Mouse (Mus musculus): ENCODE measurements around the gene Plekhg4. TPM values are rescaled to one million over a fixed set of nuclear protein-coding genes. Genes with fewer than 3 reads are reported as not detected.

Gene Plekhg4
- polyA plus RNA-seq, 1 experiment from 2014 or later: 2.8 TPM

DNA sequence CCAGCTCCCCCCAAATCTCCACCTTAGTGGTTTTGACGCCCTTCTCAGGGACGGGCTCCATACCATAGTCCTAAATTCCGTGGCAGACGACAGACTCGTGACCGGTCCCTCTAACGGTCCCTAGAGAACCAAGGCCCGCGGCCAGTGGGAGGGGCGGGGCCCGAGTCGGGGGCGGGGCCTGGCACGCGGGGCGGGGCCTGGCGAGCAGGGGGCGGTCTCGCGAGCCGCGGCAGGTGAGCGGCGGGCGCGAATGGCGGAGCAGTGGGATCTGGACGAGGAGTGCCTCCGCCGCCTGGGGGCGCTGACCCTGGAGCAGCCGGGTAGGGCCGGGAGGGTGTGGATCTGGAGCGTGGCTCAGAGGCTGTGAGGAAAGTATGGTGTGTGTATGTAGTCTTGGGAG, 40.3 kb downstream of the Plekhg4 start, which contains the start of the genes Kctd19 and Lrrc36:
Kctd19 (minus strand) TSS at position 112 of the 400 bp plus-strand sequence.
Lrrc36 (plus strand) TSS at position 181 of the 400 bp plus-strand sequence.
- H3K27ac ChIP-seq (replicated peaks): no peak within 1 kb of the TSS
- H3K36me3 ChIP-seq: no peaks in the 10 kb centered on the region
- H3K9me3 ChIP-seq: no peaks in the 10 kb centered on the region
- H3K27me3 ChIP-seq: peaks cover 7% of the 10 kb centered on the region; the same call in 1 of the 2 replicates
- peak within 1 kb of the TSS; percentile 37 for H3K4me3 ChIP-seq
- ATAC-seq (ENCODE audit: low FRiP score, low read depth): peak; percentile 63; the same call in 1 of the 2 replicates
- under 1% methylated on average over 34 of the region's 34 CpGs for WGBS
- no peak within 1 kb of the TSS for H3K9ac ChIP-seq
- peaks cover 9% of the 10 kb centered on the region for H3K4me1 ChIP-seq (replicated peaks)
- peak within 1 kb of the TSS; percentile 82 for H3K4me2 ChIP-seq

- no peak overlapping the region for H3K9ac ChIP-seq
- no peaks in the 10 kb centered on the region for H3K4me1 ChIP-seq (replicated peaks)
- no peaks in the 10 kb centered on the region for H3K9me3 ChIP-seq
- WGBS: 80% methylated on average over 2 of the region's 2 CpGs
- no peak overlapping the region for H3K27ac ChIP-seq (replicated peaks)
- H3K4me2 ChIP-seq: no peak overlapping the region
- no peak overlapping the region for H3K4me3 ChIP-seq
- H3K36me3 ChIP-seq: no peaks in the 10 kb centered on the region
- peaks cover 4% of the 10 kb centered on the region; the same call in 1 of the 2 replicates for H3K27me3 ChIP-seq
- ATAC-seq (ENCODE audit: low FRiP score, low read depth): no peak
Observed at GRCm38 (mm10) chr8:105418992-105419391, 45.9 kb downstream of the Plekhg4 start.

DNA sequence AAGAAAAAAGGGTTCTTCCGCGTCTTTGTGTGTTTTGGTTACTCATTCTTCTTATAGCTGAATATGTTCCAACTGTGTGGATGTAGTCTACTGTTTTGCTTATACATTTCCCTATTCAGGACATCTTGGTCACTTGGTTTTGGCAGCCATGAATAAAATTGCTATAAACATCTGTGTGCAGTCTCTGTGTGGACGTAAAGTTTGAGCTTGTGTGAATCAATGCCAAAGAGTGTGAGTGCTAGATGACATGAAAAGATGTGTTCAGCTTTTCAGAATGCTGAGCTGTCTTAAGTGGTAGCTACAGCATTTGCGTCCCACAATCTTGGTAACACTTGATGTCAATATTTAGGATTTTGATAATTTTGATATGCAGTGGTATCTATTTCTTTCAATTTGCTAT, 46.7 kb downstream of the Plekhg4 start:
- H3K36me3 ChIP-seq: no peaks in the 10 kb centered on the region
- no peaks in the 10 kb centered on the region for H3K4me1 ChIP-seq (replicated peaks)
- no peaks in the 10 kb centered on the region for H3K27me3 ChIP-seq
- no peak overlapping the region for H3K27ac ChIP-seq (replicated peaks)
- no peak overlapping the region for H3K4me3 ChIP-seq
- H3K9me3 ChIP-seq: no peaks in the 10 kb centered on the region
- no peak overlapping the region for H3K4me2 ChIP-seq
- no peak for ATAC-seq (ENCODE audit: low FRiP score, low read depth)
- no peak overlapping the region for H3K9ac ChIP-seq
- 94% methylated on average over 4 of the region's 4 CpGs for WGBS

DNA sequence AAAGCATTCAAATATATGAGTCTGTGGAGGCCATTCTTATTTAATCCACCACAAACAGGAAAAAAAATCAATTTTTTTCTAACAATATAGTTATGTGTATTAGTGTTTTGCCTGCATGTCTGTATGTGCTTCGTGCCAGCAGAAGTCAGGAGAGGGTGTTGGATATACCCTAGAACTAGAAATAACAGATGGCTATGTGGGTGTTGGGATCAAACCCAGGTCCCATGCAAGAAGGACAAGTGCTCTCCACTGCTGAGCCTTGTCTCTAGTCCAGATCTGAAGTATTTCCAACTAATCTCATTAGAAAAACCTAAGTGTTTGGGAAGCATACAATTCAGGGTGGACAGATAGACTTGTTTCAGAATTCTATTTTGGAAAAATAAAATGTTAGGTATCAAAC, 48.9 kb downstream of the Plekhg4 start:
- Histone ChIP-seq H3K4me3 (no peak overlapping the region), H3K27ac (replicated peaks) (no peak overlapping the region), H3K4me2 (no peak overlapping the region), H3K27me3 (no peaks in the 10 kb centered on the region), H3K4me1 (replicated peaks) (no peaks in the 10 kb centered on the region), H3K9ac (no peak overlapping the region), H3K36me3 (no peaks in the 10 kb centered on the region), H3K9me3 (no peaks in the 10 kb centered on the region)
- 77% methylated on average over 1 of the region's 1 CpGs for WGBS
- no peak for ATAC-seq (ENCODE audit: low FRiP score, low read depth)

- Histone ChIP-seq H3K4me3 (no peak overlapping the region), H3K27ac (replicated peaks) (no peak overlapping the region), H3K4me1 (replicated peaks) (0 out of 2 replicates have a peak, but pooled peaks cover 5% of the 10 kb centered on the region), H3K9ac (no peak overlapping the region), H3K9me3 (no peaks in the 10 kb centered on the region), H3K4me2 (no peak overlapping the region), H3K27me3 (no peaks in the 10 kb centered on the region), H3K36me3 (no peaks in the 10 kb centered on the region)
- no peak for ATAC-seq (ENCODE audit: low FRiP score, low read depth)
- 74% methylated on average over 6 of the region's 6 CpGs for WGBS
Observed at GRCm38 (mm10) chr8:105426878-105427277, 53.8 kb downstream of the Plekhg4 start.

DNA sequence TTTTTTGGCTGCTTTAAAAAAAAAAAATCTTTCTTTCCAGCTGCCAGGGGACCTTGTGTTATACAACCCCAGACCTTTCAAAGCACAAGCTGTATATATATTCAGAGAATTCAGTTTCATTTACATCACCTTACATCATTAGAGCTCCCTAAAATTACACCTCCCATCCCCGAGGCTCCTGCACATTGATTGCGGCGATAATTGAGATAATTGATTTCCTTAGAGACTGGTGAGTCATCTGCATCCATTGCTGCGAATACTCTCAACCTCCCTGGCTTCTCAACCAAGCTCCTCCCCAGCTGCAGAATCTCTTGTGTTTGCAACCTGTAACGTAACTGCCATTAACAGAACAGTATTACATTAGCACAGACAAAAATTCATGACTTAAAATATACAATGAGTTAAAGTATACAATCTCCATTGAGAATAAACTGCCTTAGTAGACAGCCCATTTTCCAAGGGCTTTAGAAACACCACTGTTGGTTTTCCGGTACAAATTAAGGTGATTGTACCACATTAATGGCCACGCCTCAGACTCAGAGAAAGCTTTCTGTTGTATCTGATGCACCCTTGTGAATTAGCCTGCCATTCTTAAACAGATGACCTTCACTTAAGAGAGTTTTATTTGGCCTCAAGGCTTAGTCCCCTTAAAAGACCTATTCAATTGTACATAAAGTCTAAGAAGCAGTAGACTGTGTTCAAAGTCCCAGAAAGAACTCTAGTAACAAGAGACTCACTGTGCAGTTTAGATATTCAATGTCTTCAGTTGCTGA, 58.9 kb downstream of the Plekhg4 start:
- no peak for ATAC-seq (ENCODE audit: low FRiP score, low read depth)
- H3K4me2 ChIP-seq: no peak overlapping the region
- WGBS: 39% methylated on average over 7 of the region's 7 CpGs
- H3K4me1 ChIP-seq (replicated peaks): peaks cover 21% of the 10 kb centered on the region
- no peaks in the 10 kb centered on the region for H3K9me3 ChIP-seq
- H3K4me3 ChIP-seq: no peak overlapping the region
- H3K9ac ChIP-seq: no peak overlapping the region
- H3K36me3 ChIP-seq: no peaks in the 10 kb centered on the region
- H3K27me3 ChIP-seq: no peaks in the 10 kb centered on the region
- H3K27ac ChIP-seq (replicated peaks): no peak overlapping the region

Other genes with a start within 250 kb of the Plekhg4 start
- 0.13 TPM in 1 of 2 replicates, not detected in the other for gene Ces4a, start 241.5 kb upstream of the Plekhg4 start, polyA plus RNA-seq (2015; fragmentation: Nextera tagmentation; extraction: Ambion mirVana)
- 28.8 and 29.0 TPM in 2 replicates for gene Cbfb, start 202.6 kb upstream of the Plekhg4 start, polyA plus RNA-seq (2015; fragmentation: Nextera tagmentation; extraction: Ambion mirVana)
- gene D230025D16Rik, start 148.1 kb upstream of the Plekhg4 start, polyA plus RNA-seq (2015; fragmentation: Nextera tagmentation; extraction: Ambion mirVana): 28.5 and 29.2 TPM in 2 replicates
- 9.9 TPM in 2 replicates for gene B3gnt9, start 118.1 kb upstream of the Plekhg4 start, polyA plus RNA-seq (2015; fragmentation: Nextera tagmentation; extraction: Ambion mirVana)
- 18.3 and 19.3 TPM in 2 replicates for gene Tradd, start 108.7 kb upstream of the Plekhg4 start, polyA plus RNA-seq (2015; fragmentation: Nextera tagmentation; extraction: Ambion mirVana)
- gene Fbxl8, start 108.6 kb upstream of the Plekhg4 start, polyA plus RNA-seq (2015; fragmentation: Nextera tagmentation; extraction: Ambion mirVana): 1.3 and 1.6 TPM in 2 replicates
- gene Hsf4, start 103.5 kb upstream of the Plekhg4 start, polyA plus RNA-seq (2015; fragmentation: Nextera tagmentation; extraction: Ambion mirVana): 0.54 and 0.76 TPM in 2 replicates
- gene Nol3, start 97.1 kb upstream of the Plekhg4 start, polyA plus RNA-seq (2015; fragmentation: Nextera tagmentation; extraction: Ambion mirVana): 5.2 and 5.7 TPM in 2 replicates
- 124 and 146 TPM in 2 replicates for gene 4931428F04Rik, start 83.4 kb upstream of the Plekhg4 start, polyA plus RNA-seq (2015; fragmentation: Nextera tagmentation; extraction: Ambion mirVana)
- gene Exoc3l, start 77.2 kb upstream of the Plekhg4 start, polyA plus RNA-seq (2015; fragmentation: Nextera tagmentation; extraction: Ambion mirVana): 11.6 and 14.2 TPM in 2 replicates
- gene E2f4, start 75.6 kb upstream of the Plekhg4 start, polyA plus RNA-seq (2015; fragmentation: Nextera tagmentation; extraction: Ambion mirVana): 44.0 and 51.0 TPM in 2 replicates
- gene Elmo3, start 67.7 kb upstream of the Plekhg4 start, polyA plus RNA-seq (2015; fragmentation: Nextera tagmentation; extraction: Ambion mirVana): 1.3 and 1.5 TPM in 2 replicates
- gene Lrrc29, start 47.0 kb upstream of the Plekhg4 start, polyA plus RNA-seq (2015; fragmentation: Nextera tagmentation; extraction: Ambion mirVana): 0.80 and 0.85 TPM in 2 replicates
- 132 and 143 TPM in 2 replicates for gene Tmem208, start 46.9 kb upstream of the Plekhg4 start, polyA plus RNA-seq (2015; fragmentation: Nextera tagmentation; extraction: Ambion mirVana)
- gene Fhod1, start 25.3 kb upstream of the Plekhg4 start, polyA plus RNA-seq (2015; fragmentation: Nextera tagmentation; extraction: Ambion mirVana): 0.69 and 0.87 TPM in 2 replicates
- gene Slc9a5, start 24.4 kb upstream of the Plekhg4 start, polyA plus RNA-seq (2015; fragmentation: Nextera tagmentation; extraction: Ambion mirVana): 11.8 and 13.8 TPM in 2 replicates
- not detected in 2 replicates for gene Kctd19, start 40.2 kb downstream of the Plekhg4 start, polyA plus RNA-seq (2015; fragmentation: Nextera tagmentation; extraction: Ambion mirVana)
- 0.75 and 1.3 TPM in 2 replicates for gene Lrrc36, start 40.3 kb downstream of the Plekhg4 start, polyA plus RNA-seq (2015; fragmentation: Nextera tagmentation; extraction: Ambion mirVana)
- gene Tppp3, start 98.3 kb downstream of the Plekhg4 start, polyA plus RNA-seq (2015; fragmentation: Nextera tagmentation; extraction: Ambion mirVana): 197 and 207 TPM in 2 replicates
- gene Zdhhc1, start 123.6 kb downstream of the Plekhg4 start, polyA plus RNA-seq (2015; fragmentation: Nextera tagmentation; extraction: Ambion mirVana): 39.8 and 41.9 TPM in 2 replicates
- 7.2 and 9.7 TPM in 2 replicates for gene Hsd11b2, start 145.5 kb downstream of the Plekhg4 start, polyA plus RNA-seq (2015; fragmentation: Nextera tagmentation; extraction: Ambion mirVana)
- 222 and 231 TPM in 2 replicates for gene Atp6v0d1, start 192.8 kb downstream of the Plekhg4 start, polyA plus RNA-seq (2015; fragmentation: Nextera tagmentation; extraction: Ambion mirVana)
- gene Ripor1, start 232.0 kb downstream of the Plekhg4 start, polyA plus RNA-seq (2015; fragmentation: Nextera tagmentation; extraction: Ambion mirVana): 35.2 and 39.3 TPM in 2 replicates